Comparison of ENCODE assay signal across 15 mouse cellular contexts in the genomic region with DNA sequence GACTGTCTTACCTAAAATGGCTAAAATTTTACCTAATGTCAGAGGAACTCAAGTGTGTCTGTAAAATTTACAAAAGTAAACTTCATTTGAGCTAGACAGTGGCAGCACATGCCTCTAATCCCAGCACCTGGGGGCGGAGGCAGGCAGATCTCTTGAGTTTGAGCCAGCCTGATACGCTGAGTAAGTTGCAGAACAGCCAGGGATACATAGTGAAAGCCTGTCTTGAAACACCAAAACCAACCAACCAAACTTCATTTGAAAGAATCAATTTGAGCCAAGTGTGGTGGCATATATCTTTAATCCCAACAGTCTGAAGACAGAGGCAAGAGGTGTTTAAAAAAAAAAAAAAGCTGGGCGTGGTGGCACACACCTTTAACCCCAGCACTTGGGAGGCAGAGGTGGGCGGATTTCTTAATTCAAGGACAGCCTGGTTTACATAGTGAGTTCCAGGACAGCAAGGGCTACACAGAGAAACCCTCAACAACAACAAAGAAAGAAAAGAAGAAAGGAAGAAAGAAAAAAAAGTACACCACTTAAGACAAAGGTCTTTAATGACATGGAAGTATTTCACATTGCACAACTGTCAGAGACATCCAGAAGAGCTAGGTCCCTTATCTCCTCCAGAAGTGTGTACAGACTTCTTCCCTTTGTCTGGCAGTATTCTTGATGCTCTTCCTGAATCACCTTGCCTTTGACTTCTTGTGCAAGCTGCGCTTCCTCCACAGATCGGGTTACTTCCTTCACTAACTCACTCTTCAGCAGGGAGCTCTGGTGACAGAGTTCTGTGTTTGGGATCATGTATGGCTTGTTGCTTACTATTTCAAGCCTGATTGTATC.
"Had no signal": no experiment of that assay in that cellular context is flagged by ENCODE, and none has a peak within 500 bp of the region (broad histone marks: within the 10 kb centered on the region; RNA-seq: fewer than 3 reads in every experiment).

No protein-coding gene starts in this region.

- H3K27me3 ChIP-seq: limb, embryonic 15.5 days; liver, embryonic 12.5 days; neural tube, embryonic 13.5 days had no signal

- H3K9ac ChIP-seq: limb, embryonic 15.5 days; liver, embryonic 12.5 days; lung, embryonic 14.5 days; neural tube, embryonic 13.5 days had no signal

- H3K4me2 ChIP-seq: limb, embryonic 15.5 days; liver, embryonic 12.5 days; lung, embryonic 14.5 days; neural tube, embryonic 13.5 days had no signal

- H3K4me1 ChIP-seq: limb, embryonic 15.5 days; midbrain, embryonic 10.5 days; neural tube, embryonic 13.5 days had no signal

- H3K27ac ChIP-seq: kidney, postnatal 0 days; limb, embryonic 15.5 days; liver, embryonic 12.5 days; midbrain, embryonic 10.5 days; neural tube, embryonic 13.5 days had no signal

- H3K4me3 ChIP-seq: limb, embryonic 15.5 days; liver, embryonic 12.5 days; midbrain, embryonic 10.5 days; neural tube, embryonic 13.5 days had no signal

- DNase-seq: kidney, postnatal 36 days; layer of hippocampus, adult 9-11 months; layer of hippocampus, postnatal 36 days; lung, embryonic 14.5 days; lung, postnatal 10 days; lung, postnatal 4 days; right cerebral cortex, postnatal 25 days; thymus, adult 2 months; thymus, postnatal 25 days had no signal

- ATAC-seq: liver, embryonic 12.5 days; midbrain, embryonic 16.5 days had no signal

- H3K9me3 ChIP-seq: limb, embryonic 15.5 days; liver, embryonic 12.5 days; midbrain, embryonic 10.5 days; neural tube, embryonic 13.5 days had no signal
